Mouse (Mus musculus) kidney, adult 2 months (tissue): ENCODE measurements around the gene Hectd4. TPM values are rescaled to one million over a fixed set of nuclear protein-coding genes. Genes with fewer than 3 reads are reported as not detected.

Experiments
- DNase-seq: peaks from one replicate; pipeline ENCODE4 v3.0.0; 2021
- H3K27ac ChIP-seq: fragments of 200-500 bp; 2 replicates; pipeline ENCODE4 v1.5.1; 2012; ENCODE audit warnings: low read depth, low read length, control low read depth, inconsistent platforms; ENCODE audit not compliant: insufficient read depth
- H3K27me3 ChIP-seq: fragments of 200-500 bp; replicated peaks from 2 replicates; pipeline ENCODE4 v1.6.1; 2012; ENCODE audit warnings: mild to moderate bottlenecking, moderate library complexity, low read length, inconsistent platforms; ENCODE audit not compliant: control insufficient read depth, insufficient read depth
- H3K36me3 ChIP-seq: fragments of 200-500 bp; 2 replicates; pipeline ENCODE4 v1.6.1; 2012; ENCODE audit warnings: mild to moderate bottlenecking, moderate library complexity, low read length, inconsistent platforms; ENCODE audit not compliant: control insufficient read depth, insufficient read depth
- H3K4me1 ChIP-seq: fragments of 200-500 bp; 2 replicates; pipeline ENCODE4 v1.6.1; 2011; ENCODE audit warnings: low read length; ENCODE audit not compliant: control insufficient read depth, insufficient read depth
- H3K4me3 ChIP-seq: fragments of 200-500 bp; 2 replicates; pipeline ENCODE4 v1.5.1; 2011; ENCODE audit warnings: mild to moderate bottlenecking, low read depth, low read length, control low read depth; ENCODE audit not compliant: insufficient read depth
- CTCF ChIP-seq: fragments of 200-500 bp; conservative IDR thresholded peaks from 2 replicates; pipeline ENCODE4 v1.5.1; 2011; ENCODE audit warnings: low read depth, mild to moderate bottlenecking, control low read depth, low read length, moderate library complexity, mixed read lengths; ENCODE audit not compliant: insufficient read depth, insufficient read length
- POLR2A ChIP-seq: fragments of 200-500 bp; IDR thresholded peaks from one replicate; pipeline ENCODE4 v1.6.1; 2011; ENCODE audit warnings: low read depth, low read length, control low read depth
- WGBS: fragments of 180-500 bp; shearing (Covaris S2); methylation state at CpG from one replicate; pipeline ENCODE4 v1.1.7; 2018; 5-methylcytosine and 5-hydroxymethylcytosine counted together
- polyA plus RNA-seq: library from polyadenylated mRNA; depleted of rRNA; stranded (reverse); fragments of >200 nt; gene quantifications from 2 replicates; pipeline ENCODE4 v1.2.3, GENCODE M21; 2012

The Hectd4 gene
- polyA plus RNA-seq, 1 experiment, result 10.1 TPM

DNA sequence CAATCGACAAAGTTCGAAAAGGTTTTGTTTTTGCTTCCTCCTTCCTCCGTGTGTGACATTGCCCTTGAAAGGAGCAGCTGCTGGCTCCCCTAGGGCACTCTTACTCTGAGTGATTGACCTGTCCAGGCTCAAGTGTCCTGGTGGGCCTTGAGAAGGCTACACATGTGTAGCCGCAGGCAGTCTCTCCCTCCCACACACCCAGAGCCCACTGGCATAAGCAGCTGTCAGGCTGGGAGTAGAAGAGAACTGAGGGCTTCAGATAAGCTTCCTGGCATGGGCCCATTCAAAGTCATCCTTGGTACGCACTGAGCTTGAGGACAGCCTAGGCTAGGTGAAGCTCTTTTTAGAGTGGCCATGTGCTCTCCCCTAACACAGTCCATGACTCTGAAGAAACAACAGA, 114.4 kb downstream of the Hectd4 start:
- no peak for TF ChIP-seq POLR2A
- TF ChIP-seq CTCF, result no peak
- Histone ChIP-seq H3K27me3 (no peaks in the 10 kb centered on the region), H3K36me3 (peaks cover 2% of the 10 kb centered on the region; the same call in 1 of the 2 replicates), H3K27ac (no peak overlapping the region), H3K4me3 (no peak overlapping the region), H3K4me1 (peaks cover 10% of the 10 kb centered on the region; the same call in 1 of the 2 replicates)
- DNase-seq, result no peak
- 64% methylated on average over 5 of the region's 5 CpGs for WGBS

DNA sequence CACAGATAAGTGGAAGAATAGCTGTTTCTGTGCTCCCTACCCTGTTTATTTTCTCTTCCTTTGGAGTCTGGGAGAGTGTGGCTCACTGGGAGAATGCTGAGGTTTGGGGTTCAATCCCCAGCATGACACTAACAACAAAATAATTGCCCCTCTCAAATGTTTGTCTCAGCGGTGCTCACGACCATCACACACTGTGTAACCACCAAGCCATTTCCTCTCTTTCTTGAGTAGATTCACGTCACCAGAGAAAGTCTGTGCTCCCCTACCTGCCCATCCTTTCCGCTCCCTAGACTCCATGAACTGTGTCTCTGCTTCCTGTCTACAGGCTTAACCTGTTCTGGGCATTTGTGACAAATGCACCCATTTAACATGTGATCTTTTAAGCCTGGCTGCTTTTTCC, 115.4 kb downstream of the Hectd4 start:
- Histone ChIP-seq H3K36me3 (peaks cover 3% of the 10 kb centered on the region; the same call in 1 of the 2 replicates), H3K4me1 (peaks cover 10% of the 10 kb centered on the region; the same call in 1 of the 2 replicates), H3K27ac (no peak overlapping the region), H3K4me3 (no peak overlapping the region), H3K27me3 (no peaks in the 10 kb centered on the region)
- no peak for TF ChIP-seq CTCF
- no peak for TF ChIP-seq POLR2A
- DNase-seq, result no peak
- 84% methylated on average over 4 of the region's 4 CpGs for WGBS

DNA sequence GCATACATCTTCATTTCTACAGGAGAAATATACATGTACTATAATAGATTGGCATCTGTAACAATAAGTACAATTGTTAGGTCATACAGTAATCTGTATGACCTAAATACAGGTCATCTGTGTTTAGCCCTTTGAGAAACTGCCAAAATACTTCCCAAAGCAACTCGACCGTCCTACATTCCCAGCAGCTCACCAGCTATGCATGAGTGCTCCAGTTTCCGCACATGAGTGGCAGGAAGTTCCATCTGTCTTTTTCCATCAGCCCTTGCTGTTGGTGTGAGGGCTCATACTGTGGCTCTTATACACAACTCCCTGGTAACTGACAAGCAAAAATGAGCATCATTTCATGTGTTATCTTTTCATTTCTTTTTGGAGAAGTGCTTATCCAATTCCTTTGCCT, 116.0 kb downstream of the Hectd4 start:
- Histone ChIP-seq H3K27ac (no peak overlapping the region), H3K4me1 (peaks cover 8% of the 10 kb centered on the region; the same call in 1 of the 2 replicates), H3K36me3 (peaks cover 3% of the 10 kb centered on the region; the same call in 1 of the 2 replicates), H3K4me3 (no peak overlapping the region), H3K27me3 (no peaks in the 10 kb centered on the region)
- TF ChIP-seq POLR2A, result no peak
- no peak for TF ChIP-seq CTCF
- peak; percentile 59 for DNase-seq
- WGBS, result 27% methylated on average over 3 of the region's 3 CpGs

GRCm38 (mm10) chr5:121336776-121337175, 116.8 kb downstream of the Hectd4 start:
- H3K36me3 ChIP-seq, result peaks cover 2% of the 10 kb centered on the region; the same call in 1 of the 2 replicates

GRCm38 (mm10) chr5:121339507-121340230, 119.7 kb downstream of the Hectd4 start:
- Histone ChIP-seq H3K36me3 (peaks cover 4% of the 10 kb centered on the region), H3K27me3 (no peaks in the 10 kb centered on the region), H3K27ac (no peak overlapping the region), H3K4me1 (peaks cover 8% of the 10 kb centered on the region; the same call in 1 of the 2 replicates), H3K4me3 (no peak overlapping the region)
- 78% methylated on average over 7 of the region's 7 CpGs for whole genome bisulfite sequencing
- no peak for DNase-seq
- TF ChIP-seq CTCF (no peak), POLR2A (no peak)

More at GRCm38 (mm10) chr5:121336776-121337175, 116.8 kb downstream of the Hectd4 start:
- Histone ChIP-seq H3K27me3 (no peaks in the 10 kb centered on the region), H3K27ac (peak overlapping the region; percentile 18), H3K4me1 (peaks cover 8% of the 10 kb centered on the region; the same call in 1 of the 2 replicates), H3K4me3 (no peak overlapping the region)
- 62% methylated on average over 6 of the region's 6 CpGs for WGBS
- TF ChIP-seq CTCF (no peak), POLR2A (no peak)
- DNase-seq, result peak; percentile 66

DNA sequence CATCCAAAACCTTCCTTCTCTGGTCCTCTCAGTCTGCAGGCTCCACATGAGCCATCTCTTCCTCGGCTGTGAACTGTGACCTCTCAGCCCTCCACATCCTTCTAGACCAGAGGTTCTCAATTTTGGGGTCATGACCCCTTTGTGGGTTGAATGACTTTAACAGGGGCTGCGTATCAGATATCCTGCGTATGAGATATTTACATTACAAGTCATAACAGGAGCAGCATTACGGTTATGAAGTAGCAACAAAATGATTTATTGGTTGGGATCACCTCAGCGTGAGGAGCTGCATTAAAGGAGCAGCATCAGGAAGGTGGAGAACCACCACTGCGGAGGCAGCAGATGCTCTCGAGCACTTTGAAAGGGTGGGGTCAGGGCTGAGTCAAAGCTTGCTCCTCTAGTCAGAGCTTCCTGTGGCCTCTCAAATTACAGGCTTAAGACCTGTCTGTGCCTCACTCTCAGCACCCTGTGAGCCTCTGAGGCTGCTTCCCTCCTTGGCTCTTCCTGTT, 121.0 kb downstream of the Hectd4 start:
- no peaks in the 10 kb centered on the region for H3K27me3 ChIP-seq
- no peak overlapping the region for H3K27ac ChIP-seq
- H3K4me1 ChIP-seq, result peaks cover 8% of the 10 kb centered on the region; the same call in 1 of the 2 replicates
- H3K4me3 ChIP-seq, result no peak overlapping the region
- H3K36me3 ChIP-seq, result peaks cover 7% of the 10 kb centered on the region
- TF ChIP-seq POLR2A, result no peak
- no peak for TF ChIP-seq CTCF
- WGBS, result 52% methylated on average over 7 of the region's 7 CpGs
- no peak for DNase-seq

DNA sequence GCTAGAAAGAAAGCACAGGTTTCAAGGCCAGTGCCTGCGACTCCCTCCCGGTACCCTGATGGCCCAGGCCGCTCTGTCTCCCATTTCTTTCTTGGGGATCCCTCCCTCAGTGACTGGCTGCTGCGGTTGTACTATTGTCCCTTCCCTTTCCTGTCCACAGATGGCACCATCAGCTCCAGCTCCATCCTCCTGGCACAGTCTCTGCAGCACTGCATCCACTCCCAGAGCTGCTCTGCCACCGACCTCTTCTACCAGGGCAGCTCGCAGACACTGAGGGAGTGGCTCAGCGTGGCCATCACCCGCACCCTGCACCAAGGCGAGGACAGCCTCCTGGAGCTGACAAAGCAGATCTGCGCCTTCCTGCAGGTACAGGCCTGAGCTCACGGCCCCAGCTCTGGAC, 122.5 kb downstream of the Hectd4 start:
- H3K27me3 ChIP-seq, result no peaks in the 10 kb centered on the region
- no peak overlapping the region for H3K4me3 ChIP-seq
- no peak for TF ChIP-seq POLR2A
- no peak for TF ChIP-seq CTCF
- DNase-seq, result no peak
- H3K4me1 ChIP-seq, result no peaks in the 10 kb centered on the region
- no peak overlapping the region for H3K27ac ChIP-seq
- 88% methylated on average over 11 of the region's 11 CpGs for WGBS
- H3K36me3 ChIP-seq, result peaks cover 7% of the 10 kb centered on the region
